Mouse (Mus musculus) cerebellum, adult 18-20 months (tissue): ENCODE data around the gene Vmn1r115.
"Not testable (repeated sequence)": the region's sequence is repeated elsewhere in the genome, so short reads cannot be mapped to it uniquely, and the experiment has no call there.

Source experiments
- DNase-seq, 2 experiments: peaks; one replicate each; pipeline ENCODE4 v3.0.0; 2021

Vmn1r115 gene

GRCm38 (mm10) chr7:20844885-20845284 lies at the start of gene Vmn1r115:
TSS of gene Vmn1r115 (minus strand) at chr7:20844985.
- DNase-seq, result not testable (repeated sequence)

DNA sequence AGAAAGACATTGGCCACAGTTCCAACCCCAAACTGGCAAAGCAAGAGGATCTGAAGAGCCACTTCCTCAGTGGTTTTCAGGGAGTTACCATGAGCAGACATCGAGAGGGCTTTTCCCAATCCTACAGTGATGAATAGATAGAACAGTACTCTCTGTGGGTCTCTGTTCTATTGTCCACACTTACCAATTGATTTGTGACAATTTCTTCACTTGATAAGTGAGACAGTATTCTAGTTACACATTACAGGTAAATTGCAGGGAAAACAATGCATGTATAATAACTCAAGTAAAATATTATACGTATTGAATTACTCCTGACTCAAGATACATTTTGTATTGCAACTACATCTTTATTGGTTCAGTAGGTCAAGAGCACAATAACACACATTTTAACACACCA lies 39.2 kb upstream of the Vmn1r115 start, which contains the start of gene Vmn1r117:
Gene Vmn1r117, minus strand, starts transcription at position 101 of the 400 bp plus-strand sequence.
- DNase-seq, result not testable (repeated sequence)

DNA sequence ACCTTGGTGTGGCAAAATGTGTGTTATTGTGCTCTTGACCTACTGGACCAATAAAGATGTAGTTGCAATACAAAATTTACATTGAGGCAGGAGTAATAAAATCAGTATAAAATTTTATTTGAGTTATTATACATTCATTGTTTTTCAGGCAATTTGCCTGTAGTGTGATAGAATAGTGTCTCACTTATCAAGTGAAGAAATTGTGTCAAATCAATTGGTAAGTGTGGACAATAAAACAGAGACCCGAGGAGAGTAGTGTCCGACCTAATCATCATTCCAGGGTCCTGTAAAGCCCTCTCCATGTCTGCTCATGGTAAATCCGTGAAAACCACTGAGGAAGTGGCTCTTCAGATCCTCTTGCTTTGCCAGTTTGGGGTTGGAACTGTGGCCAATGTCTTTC lies 27.2 kb upstream of the Vmn1r115 start, which contains the start of gene Vmn1r116:
Gene Vmn1r116, plus strand, starts transcription at position 301 of the 400 bp plus-strand sequence.
- DNase-seq, result not testable (repeated sequence)

DNA sequence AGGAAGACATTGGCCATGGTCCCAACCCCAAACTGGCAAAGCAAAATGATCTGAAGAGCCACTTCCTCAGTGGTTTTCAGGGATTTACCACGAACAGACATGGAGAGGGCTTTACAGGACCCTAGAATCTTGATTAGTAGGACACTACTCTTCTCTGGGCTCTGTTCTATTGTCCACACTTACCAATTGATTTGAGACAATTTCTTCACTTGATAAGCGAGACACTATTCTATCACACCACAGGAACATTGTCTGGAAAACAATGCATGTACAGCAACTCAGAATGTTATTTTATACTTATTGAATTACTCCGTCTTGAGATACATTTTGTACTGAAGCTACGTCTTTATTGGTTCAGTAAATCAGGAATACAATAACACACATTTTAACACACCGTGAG lies 32.7 kb downstream of the Vmn1r115 start, which contains the start of gene Vmn1r114:
Gene Vmn1r114, minus strand, starts transcription at position 101 of the 400 bp plus-strand sequence.
- not testable (repeated sequence) for DNase-seq
